Mouse (Mus musculus) heart, adult 2 months (tissue): ENCODE results near the gene Lcmt1. TPM values are rescaled to one million over a fixed set of nuclear protein-coding genes. Genes with fewer than 3 reads are reported as not detected.
A peak's percentile ranks its signal among the peaks of the same experiment; 100 is the strongest.

Source experiments
- DNase-seq, 2 experiments: peaks; one replicate each; pipeline ENCODE4 v3.0.0; 2021
- H3K27ac ChIP-seq: fragments of 200-600 bp; 2 replicates; pipeline ENCODE4 v1.8.1; 2022
- H3K27me3 ChIP-seq: fragments of 200-500 bp; 2 replicates; pipeline ENCODE4 v1.6.1; 2012; ENCODE audit warnings: mild to moderate bottlenecking, low read length, inconsistent platforms, mixed read lengths; ENCODE audit not compliant: control insufficient read depth, insufficient read depth
- H3K36me3 ChIP-seq: fragments of 200-500 bp; 2 replicates; pipeline ENCODE4 v1.6.1; 2012; ENCODE audit warnings: low read length, inconsistent platforms; ENCODE audit not compliant: control insufficient read depth, insufficient read depth
- H3K4me1 ChIP-seq: fragments of 200-500 bp; 2 replicates; pipeline ENCODE4 v1.6.1; 2011; ENCODE audit warnings: low read length; ENCODE audit not compliant: control insufficient read depth, insufficient read depth
- H3K4me3 ChIP-seq: fragments of 200-600 bp; 2 replicates; pipeline ENCODE4 v1.8.1; 2022
- H3K79me2 ChIP-seq: fragments of 200-500 bp; replicated peaks from 2 replicates; pipeline ENCODE4 v1.6.1; 2012; ENCODE audit warnings: mild to moderate bottlenecking, inconsistent platforms, low read length, moderate library complexity, mixed read lengths; ENCODE audit not compliant: control insufficient read depth, insufficient read depth
- H3K9ac ChIP-seq: fragments of 200-500 bp; 2 replicates; pipeline ENCODE4 v1.6.1; 2012; ENCODE audit warnings: low read depth, mild to moderate bottlenecking, control low read depth, inconsistent platforms, low read length, mixed read lengths
- CTCF ChIP-seq: fragments of 200-600 bp; IDR thresholded peaks from 2 replicates; pipeline ENCODE4 v1.8.1; 2022; ENCODE audit warnings: antibody characterized with exemption, mild to moderate bottlenecking, moderate library complexity
- EP300 ChIP-seq: fragments of 200-500 bp; IDR thresholded peaks from 2 replicates; pipeline ENCODE4 v1.6.1; 2011; ENCODE audit warnings: low read depth, low read length, control low read depth; ENCODE audit not compliant: insufficient read depth
- POLR2A ChIP-seq: fragments of 200-500 bp; IDR thresholded peaks from 2 replicates; pipeline ENCODE4 v1.6.1; 2011; ENCODE audit warnings: mild to moderate bottlenecking, low read depth, low read length, control low read depth; ENCODE audit not compliant: insufficient read depth
- WGBS: fragments of 180-500 bp; shearing (Covaris S2); methylation state at CpG from one replicate; pipeline ENCODE4 v1.1.7; 2018; 5-methylcytosine and 5-hydroxymethylcytosine counted together
- intact Hi-C: fragments of 180-260 bp; cut with DNase I; formaldehyde crosslinking; loops from one replicate; pipeline ENCODE4 v1.15.1; 2025
- polyA plus RNA-seq: library from polyadenylated mRNA; depleted of rRNA; stranded (reverse); fragments of >200 nt; gene quantifications from 2 replicates; pipeline ENCODE4 v1.2.3, GENCODE M21; 2012
- total RNA-seq, 2 experiments: library from RNA; stranded (reverse); gene quantifications; 2 replicates each; pipeline ENCODE4 v1.2.3; 2021

The Lcmt1 gene
- total and polyA plus RNA-seq, 3 experiments: 18.5 to 22.0 (median 21.7) TPM

- TF ChIP-seq POLR2A (no peak), CTCF (no peak), EP300 (no peak)
- Histone ChIP-seq H3K27me3 (no peaks in the 10 kb centered on the region), H3K27ac (no peak overlapping the region), H3K79me2 (peaks cover 1% of the 10 kb centered on the region; the same call in 1 of the 2 replicates), H3K4me1 (no peaks in the 10 kb centered on the region), H3K9ac (no peak overlapping the region), H3K4me3 (no peak overlapping the region), H3K36me3 (no peaks in the 10 kb centered on the region)
- WGBS: 80% methylated on average over 8 of the region's 8 CpGs
- no peak for DNase-seq
- intact Hi-C loops: loop anchor here (5.0 kb wide), 1 partner anchor 190 kb away; no protein-coding TSS in a partner anchor
These were observed 27.8 kb downstream of the Lcmt1 start for GRCm38 (mm10) chr7:123397369-123397768.

GRCm38 (mm10) chr7:123397931-123398330 lies 28.3 kb downstream of the Lcmt1 start:
- WGBS: 87% methylated on average over 8 of the region's 8 CpGs
- no peaks in the 10 kb centered on the region for H3K4me1 ChIP-seq
- intact Hi-C loops: loop anchor here (5.0 kb wide), 1 partner anchor 191 kb away; no protein-coding TSS in a partner anchor
- no peak overlapping the region for H3K27ac ChIP-seq
- H3K79me2 ChIP-seq: no peaks in the 10 kb centered on the region
- no peak for DNase-seq
- H3K9ac ChIP-seq: no peak overlapping the region
- TF ChIP-seq EP300: no peak
- no peak for TF ChIP-seq POLR2A
- no peak for TF ChIP-seq CTCF
- no peaks in the 10 kb centered on the region for H3K36me3 ChIP-seq
- no peaks in the 10 kb centered on the region for H3K27me3 ChIP-seq
- no peak overlapping the region for H3K4me3 ChIP-seq

- no peaks in the 10 kb centered on the region for H3K36me3 ChIP-seq
- no peaks in the 10 kb centered on the region for H3K4me1 ChIP-seq
- intact Hi-C loops: loop anchor here (1.0 to 5.0 kb wide), 2 partner anchors 66 to 192 kb away; no protein-coding TSS in a partner anchor
- TF ChIP-seq POLR2A (no peak), EP300 (no peak), CTCF (peak; percentile 91)
- H3K27me3 ChIP-seq: no peaks in the 10 kb centered on the region
- no peak overlapping the region for H3K27ac ChIP-seq
- no peak overlapping the region for H3K9ac ChIP-seq
- H3K4me3 ChIP-seq: no peak overlapping the region
- peak; percentile 36 to 37 for DNase-seq
- WGBS: 17% methylated on average over 7 of the region's 7 CpGs
- no peaks in the 10 kb centered on the region for H3K79me2 ChIP-seq
These were observed 29.2 kb downstream of the Lcmt1 start for GRCm38 (mm10) chr7:123398828-123399227.

GRCm38 (mm10) chr7:123399286-123399685 lies 29.7 kb downstream of the Lcmt1 start:
- Histone ChIP-seq H3K79me2 (no peaks in the 10 kb centered on the region), H3K27me3 (no peaks in the 10 kb centered on the region), H3K9ac (no peak overlapping the region), H3K36me3 (no peaks in the 10 kb centered on the region), H3K4me1 (no peaks in the 10 kb centered on the region; the same call in 1 of the 2 replicates), H3K4me3 (no peak overlapping the region), H3K27ac (no peak overlapping the region)
- intact Hi-C loops: loop anchor here (1.0 to 5.0 kb wide), 2 partner anchors 66 to 192 kb away; no protein-coding TSS in a partner anchor
- DNase-seq: no peak
- WGBS: 86% methylated on average over 4 of the region's 4 CpGs
- TF ChIP-seq CTCF: no peak
- TF ChIP-seq EP300: no peak
- TF ChIP-seq POLR2A: no peak

- no peaks in the 10 kb centered on the region for H3K79me2 ChIP-seq
- no peaks in the 10 kb centered on the region; the same call in none of the 2 replicates for H3K4me1 ChIP-seq
- intact Hi-C loops: no loop called here
- TF ChIP-seq EP300 (no peak), POLR2A (no peak), CTCF (no peak)
- WGBS: 83% methylated on average over 3 of the region's 3 CpGs
- H3K36me3 ChIP-seq: peaks cover 2% of the 10 kb centered on the region
- no peak overlapping the region for H3K4me3 ChIP-seq
- no peak overlapping the region for H3K27ac ChIP-seq
- no peaks in the 10 kb centered on the region for H3K27me3 ChIP-seq
- no peak for DNase-seq
- H3K9ac ChIP-seq: no peak overlapping the region
These were observed 31.5 kb downstream of the Lcmt1 start for GRCm38 (mm10) chr7:123401121-123401520.

- intact Hi-C loops: no loop called here
- Histone ChIP-seq H3K79me2 (no peaks in the 10 kb centered on the region), H3K4me1 (no peaks in the 10 kb centered on the region; the same call in none of the 2 replicates), H3K36me3 (peaks cover 2% of the 10 kb centered on the region), H3K9ac (no peak overlapping the region), H3K27me3 (no peaks in the 10 kb centered on the region), H3K4me3 (no peak overlapping the region), H3K27ac (no peak overlapping the region)
- 84% methylated on average over 6 of the region's 6 CpGs for WGBS
- no peak for DNase-seq
- TF ChIP-seq EP300 (no peak), POLR2A (no peak), CTCF (no peak)
These were observed 34.6 kb downstream of the Lcmt1 start for GRCm38 (mm10) chr7:123404198-123404597.
